Comparison of ENCODE assay signal across 16 mouse cellular contexts in genomic region chr17:30809926-30810660, GRCm38 (mm10).
A peak's percentile ranks its signal among the peaks of the same experiment; 100 is the strongest.
DNase-seq lines count a peak whose midpoint lies in the region; ATAC-seq and TF ChIP-seq lines count a peak whose summit lies in the region.
"Had no signal": no experiment of that assay in that cellular context is flagged by ENCODE, and none has a peak within 500 bp of the region (broad histone marks: within the 10 kb centered on the region; RNA-seq: fewer than 3 reads in every experiment).

No protein-coding gene starts in this region.

- no peak overlapping the region for H3K4me2 ChIP-seq in hindbrain, embryonic 11.5 days (replicated peaks; ENCODE audit: low read depth, low read length)
- H3K4me2 ChIP-seq in hindbrain, embryonic 14.5 days (replicated peaks): peak overlapping the region; percentile 8; the same call in 1 of the 2 replicates
- H3K4me2 ChIP-seq in neural tube, embryonic 15.5 days: peak overlapping the region; percentile 15; the same call in 1 of the 2 replicates
- H3K4me2 ChIP-seq in heart, embryonic 11.5 days: no peak overlapping the region
- no peak overlapping the region for H3K4me2 ChIP-seq in forebrain, embryonic 11.5 days (ENCODE audit: low read depth, low read length, severe bottlenecking)
- H3K4me2 ChIP-seq: embryonic facial prominence, embryonic 15.5 days; kidney, embryonic 15.5 days had no signal

- no peak for TF ChIP-seq CTCF in layer of hippocampus, adult 2 months (conservative IDR thresholded peaks at IDR 0.05)

- no peak overlapping the region for H3K4me3 ChIP-seq in layer of hippocampus, adult 2 months
- no peak overlapping the region for H3K4me3 ChIP-seq in hindbrain, embryonic 11.5 days (ENCODE audit: low read depth, low read length)
- H3K4me3 ChIP-seq in hindbrain, embryonic 14.5 days (replicated peaks; ENCODE audit: low read length): no peak overlapping the region
- no peak overlapping the region for H3K4me3 ChIP-seq in neural tube, embryonic 15.5 days (replicated peaks)
- H3K4me3 ChIP-seq in heart, embryonic 11.5 days (ENCODE audit: low read depth, low read length): no peak overlapping the region
- H3K4me3 ChIP-seq in forebrain, embryonic 11.5 days (ENCODE audit: low read depth, low read length): no peak overlapping the region
- H3K4me3 ChIP-seq: embryonic facial prominence, embryonic 15.5 days; forebrain, embryonic 10.5 days; heart, embryonic 10.5 days; kidney, embryonic 15.5 days had no signal

- no peaks in the 10 kb centered on the region for H3K4me1 ChIP-seq in hindbrain, embryonic 11.5 days (replicated peaks; ENCODE audit: control insufficient read depth, insufficient read depth, low read length)
- peaks cover 29% of the 10 kb centered on the region for H3K4me1 ChIP-seq in hindbrain, embryonic 14.5 days (replicated peaks; ENCODE audit: control insufficient read depth, insufficient read depth, low read length)
- peaks cover 34% of the 10 kb centered on the region for H3K4me1 ChIP-seq in neural tube, embryonic 15.5 days
- no peaks in the 10 kb centered on the region for H3K4me1 ChIP-seq in heart, embryonic 11.5 days (ENCODE audit: control insufficient read depth, insufficient read depth, low read length)
- H3K4me1 ChIP-seq in forebrain, embryonic 11.5 days (replicated peaks; ENCODE audit: control insufficient read depth, insufficient read depth, low read length): no peaks in the 10 kb centered on the region
- H3K4me1 ChIP-seq: embryonic facial prominence, embryonic 15.5 days had no signal

- H3K27ac ChIP-seq in layer of hippocampus, adult 2 months: peak overlapping the region; percentile 8; the same call in 1 of the 2 replicates
- peak overlapping the region; percentile 67; the same call in 1 of the 2 replicates for H3K27ac ChIP-seq in hindbrain, embryonic 11.5 days (ENCODE audit: low read depth, low read length)
- H3K27ac ChIP-seq in hindbrain, embryonic 14.5 days: peak overlapping the region; percentile 58
- peak overlapping the region; percentile 28; the same call in 1 of the 2 replicates for H3K27ac ChIP-seq in neural tube, embryonic 15.5 days (replicated peaks)
- no peak overlapping the region for H3K27ac ChIP-seq in heart, embryonic 11.5 days (ENCODE audit: low read depth, low read length)
- no peak overlapping the region for H3K27ac ChIP-seq in forebrain, embryonic 11.5 days (ENCODE audit: low read depth, low read length)
- H3K27ac ChIP-seq: embryonic facial prominence, embryonic 15.5 days; forebrain, embryonic 10.5 days; heart, embryonic 10.5 days; kidney, embryonic 15.5 days; stomach, postnatal 0 days had no signal

- no peak for DNase-seq in layer of hippocampus, adult 2 months (ENCODE audit: low spot score in 2 of 2)
- DNase-seq in layer of hippocampus, adult 9-10 months (ENCODE audit: low spot score): no peak
- no peak for DNase-seq in hindbrain, embryonic 11.5 days (ENCODE audit: low spot score)
- DNase-seq in hindbrain, embryonic 14.5 days (ENCODE audit: low spot score): no peak
- no peak for DNase-seq in forebrain, embryonic 11.5 days (ENCODE audit: low spot score)
- DNase-seq: gastrocnemius, postnatal 25 days; heart, postnatal 14 days; lung, postnatal 10 days; right cerebral cortex, postnatal 14 days had no signal

- no peaks in the 10 kb centered on the region for H3K27me3 ChIP-seq in hindbrain, embryonic 11.5 days (ENCODE audit: control insufficient read depth, insufficient read depth, low read length)
- H3K27me3 ChIP-seq in hindbrain, embryonic 14.5 days (ENCODE audit: control insufficient read depth, insufficient read depth, low read length): no peaks in the 10 kb centered on the region
- H3K27me3 ChIP-seq in neural tube, embryonic 15.5 days (replicated peaks): no peaks in the 10 kb centered on the region
- H3K27me3 ChIP-seq in heart, embryonic 11.5 days (ENCODE audit: control insufficient read depth, insufficient read depth, low read length): no peaks in the 10 kb centered on the region
- H3K27me3 ChIP-seq in forebrain, embryonic 11.5 days (ENCODE audit: control insufficient read depth, insufficient read depth, low read length): no peaks in the 10 kb centered on the region
- H3K27me3 ChIP-seq: embryonic facial prominence, embryonic 15.5 days had no signal

- ATAC-seq in hindbrain, embryonic 11.5 days (ENCODE audit: low FRiP score): no peak
- ATAC-seq in hindbrain, embryonic 14.5 days (ENCODE audit: low FRiP score): no peak
- 0 out of 2 replicates have a peak, but pooled peaks have one; percentile 29 for ATAC-seq in neural tube, embryonic 15.5 days (ENCODE audit: low FRiP score)
- ATAC-seq in heart, embryonic 11.5 days (replicated peaks; ENCODE audit: insufficient number of reproducible peaks, low FRiP score, low TSS enrichment): no peak
- ATAC-seq in forebrain, embryonic 11.5 days (replicated peaks; ENCODE audit: low FRiP score): no peak

- no peaks in the 10 kb centered on the region for H3K9me3 ChIP-seq in hindbrain, embryonic 11.5 days (ENCODE audit: control insufficient read depth, low read length)
- H3K9me3 ChIP-seq in hindbrain, embryonic 14.5 days (ENCODE audit: control insufficient read depth, low read length): no peaks in the 10 kb centered on the region
- H3K9me3 ChIP-seq in neural tube, embryonic 15.5 days (replicated peaks): no peaks in the 10 kb centered on the region
- no peaks in the 10 kb centered on the region for H3K9me3 ChIP-seq in heart, embryonic 11.5 days (replicated peaks; ENCODE audit: control insufficient read depth, low read length)
- H3K9me3 ChIP-seq in forebrain, embryonic 11.5 days (ENCODE audit: control insufficient read depth, low read length): no peaks in the 10 kb centered on the region
- H3K9me3 ChIP-seq: embryonic facial prominence, embryonic 15.5 days; forebrain, embryonic 10.5 days; heart, embryonic 10.5 days; kidney, embryonic 15.5 days had no signal

- no peaks in the 10 kb centered on the region for H3K36me3 ChIP-seq in hindbrain, embryonic 11.5 days (ENCODE audit: control insufficient read depth, insufficient read depth, low read length)
- H3K36me3 ChIP-seq in hindbrain, embryonic 14.5 days (replicated peaks; ENCODE audit: control insufficient read depth, insufficient read depth): no peaks in the 10 kb centered on the region
- no peaks in the 10 kb centered on the region for H3K36me3 ChIP-seq in neural tube, embryonic 15.5 days
- H3K36me3 ChIP-seq in heart, embryonic 11.5 days (ENCODE audit: control insufficient read depth, insufficient read depth, low read length): no peaks in the 10 kb centered on the region
- no peaks in the 10 kb centered on the region for H3K36me3 ChIP-seq in forebrain, embryonic 11.5 days (ENCODE audit: control insufficient read depth, insufficient read depth, low read length)
- H3K36me3 ChIP-seq: embryonic facial prominence, embryonic 15.5 days; forebrain, embryonic 10.5 days; heart, embryonic 10.5 days; kidney, embryonic 15.5 days had no signal

- no peak overlapping the region for H3K9ac ChIP-seq in hindbrain, embryonic 11.5 days (ENCODE audit: low read depth, low read length)
- H3K9ac ChIP-seq in hindbrain, embryonic 14.5 days: no peak overlapping the region
- H3K9ac ChIP-seq in neural tube, embryonic 15.5 days (replicated peaks): no peak overlapping the region
- H3K9ac ChIP-seq in heart, embryonic 11.5 days (ENCODE audit: low read depth, low read length): no peak overlapping the region
- no peak overlapping the region for H3K9ac ChIP-seq in forebrain, embryonic 11.5 days (ENCODE audit: low read length)
- H3K9ac ChIP-seq: embryonic facial prominence, embryonic 15.5 days; kidney, embryonic 15.5 days had no signal

- 74% methylated on average over 16 of the region's 16 CpGs for WGBS in hindbrain, embryonic 11.5 days
- WGBS in hindbrain, embryonic 14.5 days: 49% methylated on average over 16 of the region's 16 CpGs
- 47% methylated on average over 16 of the region's 16 CpGs for WGBS in neural tube, embryonic 15.5 days
- WGBS in heart, embryonic 11.5 days (ENCODE audit: insufficient replicate concordance): 79% methylated on average over 16 of the region's 16 CpGs
- 85% methylated on average over 16 of the region's 16 CpGs for WGBS in forebrain, embryonic 11.5 days

Comparison
In these comparisons a context has a peak if more than half of its experiments do, and no peak if none do; other contexts are left out.
1. H3K4me2 ChIP-seq: peak in hindbrain, embryonic 14.5 days (single experiment) and neural tube, embryonic 15.5 days (single experiment); none in hindbrain, embryonic 11.5 days (single experiment), heart, embryonic 11.5 days (single experiment) and forebrain, embryonic 11.5 days (single experiment).
2. H3K27ac ChIP-seq: peak in layer of hippocampus, adult 2 months (single experiment), hindbrain, embryonic 11.5 days (single experiment), hindbrain, embryonic 14.5 days (single experiment) and neural tube, embryonic 15.5 days (single experiment); none in heart, embryonic 11.5 days (single experiment) and forebrain, embryonic 11.5 days (single experiment).